Mouse (Mus musculus): ENCODE measurements around the gene Asb15.

DNA sequence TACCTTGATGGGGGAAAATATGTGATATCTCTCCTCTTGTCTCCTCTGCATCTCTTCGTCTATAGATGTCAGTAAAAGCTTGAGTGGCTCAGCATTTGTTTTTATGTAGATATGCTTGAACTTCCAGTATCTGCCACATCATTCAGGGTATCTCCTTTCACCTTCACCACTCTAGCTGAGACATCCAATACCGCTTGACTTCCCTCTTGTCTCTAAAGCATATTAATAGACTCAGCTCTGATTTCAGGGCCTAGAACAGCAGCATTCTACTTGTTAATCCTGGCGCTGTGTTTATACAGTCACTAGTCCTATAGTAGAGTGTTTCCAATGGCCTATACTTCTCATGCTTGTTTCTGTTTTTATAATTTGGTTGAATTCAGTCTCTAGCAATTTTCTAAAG, 4.9 kb downstream of the Asb15 start:
- TF ChIP-seq CTCF (IDR thresholded peaks at IDR 0.05; ENCODE audit: control insufficient read depth, insufficient read depth, low read length): no peak
- TF ChIP-seq POLR2A (IDR thresholded peaks at IDR 0.05; ENCODE audit: borderline replicate concordance, control insufficient read depth, low read depth, low read length): no peak
